Mouse (Mus musculus) G1E (cell line): ENCODE data around the gene Tmem53. TPM values are rescaled to one million over a fixed set of nuclear protein-coding genes. Genes with fewer than 3 reads are reported as not detected.

Experiments
- ATAC-seq: 2 replicates; pipeline ENCODE4 v1.8.0; 2016; ENCODE audit warnings: mild to moderate bottlenecking; ENCODE audit not compliant: insufficient number of reproducible peaks, poor library complexity, low FRiP score, severe bottlenecking; ENCODE audit errors: extremely low read depth
- DNase-seq: peaks from one replicate; pipeline ENCODE4 v3.0.0; 2012; ENCODE audit warnings: low spot score
- H3K27me3 ChIP-seq: 2 replicates; pipeline ENCODE4 v1.6.1; 2012; ENCODE audit warnings: mild to moderate bottlenecking, low read length, inconsistent platforms; ENCODE audit not compliant: insufficient read depth
- H3K36me3 ChIP-seq: replicated peaks from 2 replicates; pipeline ENCODE3; 2012; ENCODE audit warnings: mild to moderate bottlenecking, inconsistent platforms
- H3K4me1 ChIP-seq: 2 replicates; pipeline ENCODE4 v1.6.1; 2012; ENCODE audit warnings: low read depth, low read length, inconsistent platforms, mixed read lengths; ENCODE audit not compliant: insufficient read depth
- H3K4me3 ChIP-seq: 2 replicates; pipeline ENCODE4 v1.5.1; 2012; ENCODE audit warnings: low read depth, mild to moderate bottlenecking, inconsistent platforms, low read length, moderate library complexity, mixed read lengths
- H3K9me3 ChIP-seq: replicated peaks from 2 replicates; pipeline ENCODE4 v1.6.1; 2012; ENCODE audit warnings: inconsistent platforms
- CTCF ChIP-seq: IDR thresholded peaks from 2 replicates; pipeline ENCODE4 v1.5.1; 2012; ENCODE audit warnings: low read depth, low read length, inconsistent platforms, mixed read lengths
- GATA1 ChIP-seq: IDR thresholded peaks from 2 replicates; pipeline ENCODE4 v1.6.1; 2012; ENCODE audit warnings: borderline replicate concordance, low read length, inconsistent platforms, mixed read lengths
- GATA2 ChIP-seq: IDR thresholded peaks from 2 replicates; pipeline ENCODE4 v1.6.1; 2012; ENCODE audit warnings: low read depth, low read length, inconsistent platforms, borderline replicate concordance
- POLR2AphosphoS5 ChIP-seq: IDR thresholded peaks from 2 replicates; pipeline ENCODE4 v1.6.1; 2012; ENCODE audit warnings: low read depth, low read length, inconsistent platforms; ENCODE audit not compliant: insufficient replicate concordance
- TAL1 ChIP-seq: conservative IDR thresholded peaks from 2 replicates; pipeline ENCODE4 v1.6.1; 2012; ENCODE audit warnings: low read depth, low read length, inconsistent platforms, mixed read lengths
- polyA plus RNA-seq: library from polyadenylated mRNA; stranded (reverse); fragments of >175 nt; gene quantifications from 2 replicates; pipeline ENCODE4 v1.2.3, GENCODE M21; 2012
- total RNA-seq, 2 experiments: library from RNA; stranded (forward) in 1 of 2; stranded (reverse) in 1 of 2; fragments of 200-1000 nt in 1 of 2; fragments of >200 nt in 1 of 2; fragmentation: Nextera tagmentation in 1 of 2; gene quantifications; 2 replicates each; pipeline ENCODE4 v1.2.3; 2014 to 2017

Gene Tmem53
- total RNA-seq (2014; fragmentation: Nextera tagmentation) (0.90 TPM in 1 of 2 replicates, not detected in the other), total RNA-seq (2017) (0.16 TPM in 1 of 2 replicates, not detected in the other), polyA plus RNA-seq (0.07 and 0.08 TPM in 2 replicates)

DNA sequence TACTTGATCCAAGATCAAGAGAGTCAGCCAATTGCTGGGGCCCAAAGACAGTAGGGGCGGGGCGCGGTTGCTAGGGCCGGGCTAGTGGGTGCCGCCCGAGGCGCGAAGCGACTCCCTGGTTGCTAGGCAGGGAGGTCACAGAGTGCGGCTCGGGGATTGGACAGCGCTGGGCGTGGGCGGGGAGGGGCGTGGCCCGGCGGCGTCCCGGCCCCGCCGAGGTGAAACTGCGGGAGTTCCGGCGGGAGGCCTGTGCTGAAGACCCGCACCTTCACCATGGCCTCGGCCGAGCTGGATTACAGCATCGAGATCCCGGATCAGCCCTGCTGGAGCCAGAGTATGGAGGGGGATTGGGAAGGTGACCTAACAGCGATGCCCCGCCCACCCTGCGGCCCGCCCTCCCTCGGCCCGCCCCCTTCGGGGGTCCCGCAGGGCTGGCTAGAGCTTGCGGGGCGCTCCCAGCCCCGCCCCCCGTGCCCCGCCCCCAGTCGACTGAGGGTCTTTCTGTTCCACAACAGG is at the start of gene Tmem53, which contains the start of gene Armh1:
Gene Tmem53, plus strand, starts transcription at position 151 of the 516 bp plus-strand sequence.
Gene Armh1, minus strand, starts transcription at position 325 of the 516 bp plus-strand sequence.
- TF ChIP-seq GATA1, result no peak
- Histone ChIP-seq H3K4me1 (peaks cover 15% of the 10 kb centered on the region), H3K36me3 (no peaks in the 10 kb centered on the region), H3K4me3 (peak within 1 kb of the TSS; percentile 78), H3K9me3 (no peaks in the 10 kb centered on the region), H3K27me3 (peaks cover 26% of the 10 kb centered on the region)
- peak; percentile 99 for ATAC-seq
- peak; percentile 97 for DNase-seq

DNA sequence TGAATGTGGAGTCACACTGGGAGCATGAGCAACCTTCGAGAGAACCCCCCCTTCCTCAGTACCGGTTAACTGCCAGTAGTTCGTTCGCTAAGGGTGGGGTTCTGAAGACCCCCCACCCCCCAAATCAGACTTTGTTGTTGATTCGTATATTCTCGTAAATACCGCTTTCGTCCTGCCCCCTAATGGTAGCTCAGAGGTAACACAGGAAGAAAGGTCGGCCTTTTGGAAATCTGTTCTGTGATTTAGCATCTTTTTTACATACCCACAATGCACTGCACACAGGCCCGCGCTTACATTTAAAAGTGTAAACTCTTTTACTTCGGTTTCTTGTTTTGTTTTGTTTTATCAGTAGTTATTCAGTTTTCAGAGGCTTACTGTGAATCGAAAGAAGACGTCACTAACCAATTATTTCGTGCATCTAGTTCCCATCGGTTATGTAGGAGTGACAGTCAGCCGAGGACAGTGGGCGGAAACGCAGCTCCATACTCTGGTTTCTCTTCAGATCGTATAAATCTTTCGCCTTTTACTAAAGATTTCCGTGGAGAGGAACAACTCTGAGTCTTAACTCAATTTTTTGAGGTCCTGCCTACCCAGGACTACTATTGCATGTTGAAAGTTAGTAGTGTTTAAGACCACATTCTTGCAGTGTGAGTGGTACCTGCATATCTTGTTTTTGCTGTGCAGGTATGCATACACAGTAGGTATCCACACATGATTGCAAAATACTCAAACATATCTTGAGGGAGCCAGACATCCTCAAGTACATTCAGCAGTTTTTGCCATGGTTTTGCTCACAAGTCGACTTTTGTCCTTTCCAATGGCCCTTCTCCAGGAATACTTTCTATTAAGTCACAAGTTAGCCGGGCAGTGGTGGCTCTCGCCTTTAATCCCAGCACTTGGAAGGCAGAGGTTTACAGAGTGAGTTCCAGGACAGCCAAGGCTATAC is 49.4 kb upstream of the Tmem53 start:
- ATAC-seq, result peak; percentile 75
- peaks cover 3% of the 10 kb centered on the region; the same call in 1 of the 2 replicates for H3K4me1 ChIP-seq
- H3K9me3 ChIP-seq, result no peaks in the 10 kb centered on the region
- peak; percentile 96; the same call in 1 of the 2 replicates for TF ChIP-seq POLR2AphosphoS5
- peak; percentile 33; the same call in 1 of the 2 replicates for TF ChIP-seq CTCF
- TF ChIP-seq GATA1, result no peak
- no peak for TF ChIP-seq GATA2
- no peak for TF ChIP-seq TAL1
- no peak overlapping the region for H3K4me3 ChIP-seq
- H3K27me3 ChIP-seq, result 0 out of 2 replicates have a peak, but pooled peaks cover 2% of the 10 kb centered on the region
- DNase-seq, result peak; percentile 56
- no peaks in the 10 kb centered on the region for H3K36me3 ChIP-seq

DNA sequence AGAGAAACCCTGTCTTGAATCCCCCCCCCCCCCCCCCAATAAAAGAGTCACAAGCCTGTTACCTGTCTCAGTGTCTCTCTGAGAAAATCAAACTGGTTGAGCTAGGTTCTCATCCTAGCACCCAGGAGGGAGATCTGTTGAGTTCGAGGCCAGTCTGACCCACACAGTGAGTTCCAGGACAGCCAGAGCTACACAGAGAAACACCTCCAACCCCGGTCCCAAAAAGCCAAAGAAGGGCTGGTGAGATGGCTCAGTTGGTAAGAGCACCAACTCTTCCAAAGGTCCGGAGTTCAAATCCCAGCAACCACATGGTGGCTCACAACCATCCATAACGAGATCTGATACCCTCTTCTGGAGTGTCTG is 48.8 kb upstream of the Tmem53 start:
- DNase-seq (no peak), ATAC-seq (no peak)
- Histone ChIP-seq H3K36me3 (no peaks in the 10 kb centered on the region), H3K27me3 (0 out of 2 replicates have a peak, but pooled peaks cover 2% of the 10 kb centered on the region), H3K4me3 (no peak overlapping the region), H3K9me3 (no peaks in the 10 kb centered on the region), H3K4me1 (peaks cover 3% of the 10 kb centered on the region; the same call in 1 of the 2 replicates)
- TF ChIP-seq TAL1 (no peak), GATA2 (no peak), GATA1 (no peak), POLR2AphosphoS5 (no peak; the same call in 1 of the 2 replicates), CTCF (no peak)

DNA sequence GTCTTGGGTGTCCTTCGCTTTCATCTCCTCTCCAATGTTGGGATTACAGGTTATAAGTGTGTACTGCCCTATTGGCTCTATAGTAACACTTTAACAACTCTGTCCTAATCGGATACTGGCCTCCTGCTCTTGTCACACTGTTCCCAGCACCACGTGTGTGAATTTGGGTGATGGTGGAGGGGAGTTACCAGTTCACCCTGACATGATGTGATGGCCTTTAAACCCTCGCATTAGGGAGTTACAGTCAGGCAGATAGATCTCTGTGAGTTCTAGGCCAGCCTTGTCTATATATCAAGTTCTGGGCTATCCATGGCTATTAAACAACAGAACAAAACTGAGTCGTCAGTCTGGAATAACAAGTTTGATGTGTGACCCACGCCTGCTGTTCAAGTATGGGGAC is 42.2 kb upstream of the Tmem53 start:
- Histone ChIP-seq H3K9me3 (no peaks in the 10 kb centered on the region), H3K4me3 (no peak overlapping the region), H3K27me3 (peaks cover 20% of the 10 kb centered on the region), H3K4me1 (no peaks in the 10 kb centered on the region; the same call in 1 of the 2 replicates), H3K36me3 (no peaks in the 10 kb centered on the region)
- ATAC-seq (no peak), DNase-seq (no peak)
- no peak for TF ChIP-seq GATA2
- no peak for TF ChIP-seq TAL1
- TF ChIP-seq POLR2AphosphoS5, result no peak
- TF ChIP-seq GATA1, result no peak
- no peak for TF ChIP-seq CTCF

DNA sequence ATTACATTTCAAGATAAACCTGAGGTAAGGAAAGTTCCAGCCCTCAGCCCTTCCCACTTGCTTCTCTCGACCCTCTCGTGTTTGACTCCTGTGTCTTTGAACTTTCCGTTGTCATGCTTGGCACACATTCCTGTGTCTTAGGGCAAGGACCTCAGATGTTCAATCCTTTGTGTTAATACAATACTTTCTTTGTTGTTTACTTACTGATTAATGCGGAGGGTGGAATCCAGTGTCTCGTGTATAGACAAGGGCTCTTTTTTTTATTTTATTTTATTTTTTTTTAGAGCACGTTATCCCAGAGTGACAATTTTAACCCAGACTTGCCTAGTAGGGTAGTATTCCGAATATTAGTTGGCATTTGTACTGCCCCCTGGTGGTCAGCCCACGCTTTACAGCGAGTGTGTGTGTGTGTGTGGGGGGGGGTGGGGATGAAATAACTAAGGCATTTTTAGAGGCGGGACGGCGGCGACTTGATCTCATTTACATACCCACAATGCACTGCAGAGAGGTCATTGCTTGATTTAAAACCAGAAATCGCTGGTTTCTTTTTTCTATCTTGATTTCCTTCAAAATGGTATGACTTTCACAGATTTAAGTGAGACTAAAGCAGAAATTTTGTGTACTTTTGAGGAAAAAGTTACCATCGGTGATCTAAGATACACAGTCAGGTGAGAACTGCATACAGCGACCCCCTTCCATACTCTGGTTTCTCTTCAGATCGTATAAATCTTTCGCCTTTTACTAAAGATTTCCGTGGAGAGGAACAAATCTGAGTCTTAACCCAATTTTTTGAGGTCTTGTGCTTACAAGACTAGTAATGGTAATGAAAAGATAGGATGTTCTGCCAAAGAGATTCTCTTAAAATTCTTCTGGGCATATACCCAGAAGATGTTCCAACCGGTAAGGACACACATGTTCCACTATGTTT is 41.3 kb upstream of the Tmem53 start:
- DNase-seq (peak; percentile 24), ATAC-seq (peak; percentile 40; the same call in 1 of the 2 replicates)
- Histone ChIP-seq H3K27me3 (peaks cover 25% of the 10 kb centered on the region), H3K36me3 (no peaks in the 10 kb centered on the region), H3K9me3 (no peaks in the 10 kb centered on the region), H3K4me3 (no peak overlapping the region), H3K4me1 (no peaks in the 10 kb centered on the region; the same call in 1 of the 2 replicates)
- TF ChIP-seq CTCF (peak; percentile 61), TAL1 (no peak)
